Mouse (Mus musculus): ENCODE results near the gene Dcxr.

The Dcxr gene

GRCm38 (mm10) chr11:120728530-120729240, 1.6 kb upstream of the Dcxr start:
- no peak for DNase-seq

GRCm38 (mm10) chr11:120727564-120727963, 483 bp upstream of the Dcxr start:
- DNase-seq: peak; percentile 12

- DNase-seq: peak; percentile 14
These were observed 575 bp downstream of the Dcxr start for GRCm38 (mm10) chr11:120726243-120727168.

- DNase-seq: no peak
These were observed 3.6 kb downstream of the Dcxr start for GRCm38 (mm10) chr11:120723509-120723908.

- no peak for DNase-seq
These were observed 4.2 kb downstream of the Dcxr start for GRCm38 (mm10) chr11:120722761-120723382.

- DNase-seq: no peak
These were observed 4.9 kb downstream of the Dcxr start for GRCm38 (mm10) chr11:120722067-120722630.

GRCm38 (mm10) chr11:120721124-120722066, 5.7 kb downstream of the Dcxr start, which contains the start of gene Rac3:
Gene Rac3 (plus strand): TSS chr11:120721470.
- DNase-seq: no peak

- DNase-seq: peak; percentile 94
These were observed 6.6 kb downstream of the Dcxr start for GRCm38 (mm10) chr11:120720450-120720849.

GRCm38 (mm10) chr11:120719841-120720376, 7.2 kb downstream of the Dcxr start:
- no peak for DNase-seq

- no peak for DNase-seq
These were observed 7.8 kb downstream of the Dcxr start for GRCm38 (mm10) chr11:120719242-120719641.

GRCm38 (mm10) chr11:120715131-120715530, 11.9 kb downstream of the Dcxr start:
- no peak for DNase-seq

- no peak for DNase-seq
These were observed 12.5 kb downstream of the Dcxr start for GRCm38 (mm10) chr11:120714546-120714945.

GRCm38 (mm10) chr11:120713580-120714518, 13.2 kb downstream of the Dcxr start, which contains the start of the genes Cenpx and Lrrc45:
Gene Cenpx (minus strand): TSS chr11:120713738.
Gene Lrrc45 (plus strand): TSS chr11:120713925.
- DNase-seq: peak; percentile 98

- DNase-seq: peak; percentile 73
These were observed 14.1 kb downstream of the Dcxr start for GRCm38 (mm10) chr11:120712771-120713568.

GRCm38 (mm10) chr11:120711980-120712604, 15.0 kb downstream of the Dcxr start:
- no peak for DNase-seq

- no peak for DNase-seq
These were observed 16.4 kb downstream of the Dcxr start for GRCm38 (mm10) chr11:120710672-120711071.

GRCm38 (mm10) chr11:120709551-120709950, 17.5 kb downstream of the Dcxr start:
- DNase-seq: no peak

- no peak for DNase-seq
These were observed 19.1 kb downstream of the Dcxr start for GRCm38 (mm10) chr11:120707969-120708368.

GRCm38 (mm10) chr11:120707225-120707624, 19.9 kb downstream of the Dcxr start:
- no peak for DNase-seq
